Mouse (Mus musculus) bone marrow, adult 2 months (tissue): ENCODE results near the gene Sprr2b.
"Not testable (repeated sequence)": the region's sequence is repeated elsewhere in the genome, so short reads cannot be mapped to it uniquely, and the experiment has no call there.

Source experiments
- CTCF ChIP-seq: fragments of 200-500 bp; IDR thresholded peaks from 2 replicates; pipeline ENCODE4 v1.5.1; 2011; ENCODE audit warnings: low read length, control low read depth; ENCODE audit not compliant: control insufficient read depth, insufficient read depth
- POLR2A ChIP-seq: fragments of 200-500 bp; IDR thresholded peaks from 2 replicates; pipeline ENCODE4 v1.6.1; 2011; ENCODE audit warnings: low read depth, mild to moderate bottlenecking, control low read depth, low read length, borderline replicate concordance; ENCODE audit not compliant: control insufficient read depth

DNA sequence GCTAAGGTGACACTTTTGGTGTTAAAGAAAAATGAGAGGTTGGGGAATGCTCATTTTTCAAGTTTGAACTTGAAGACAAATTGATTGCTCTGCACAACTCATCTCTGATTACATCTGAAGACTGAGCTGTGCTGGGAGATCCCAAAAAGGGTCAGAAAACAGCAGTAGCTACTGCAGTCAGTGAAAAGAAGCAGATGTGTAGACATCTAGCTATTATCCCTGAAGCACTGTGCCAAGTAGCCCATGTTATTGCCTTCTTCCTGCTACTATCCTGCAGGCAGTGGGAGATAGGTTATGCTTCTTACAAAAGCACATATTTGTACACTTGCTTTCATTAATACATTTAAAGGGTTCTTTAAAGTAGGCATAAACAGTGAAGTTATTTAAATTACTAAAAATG, 36.8 kb upstream of the Sprr2b start:
- TF ChIP-seq POLR2A, CTCF: not testable (repeated sequence)
